Mouse (Mus musculus) urinary bladder, postnatal 25 days (tissue): ENCODE data around the gene Rph3a.
"Not testable (repeated sequence)": the region's sequence is repeated elsewhere in the genome, so short reads cannot be mapped to it uniquely, and the experiment has no call there.

ENCODE experiments used
- DNase-seq: peaks from one replicate; pipeline ENCODE4 v3.0.0; 2022; ENCODE audit warnings: low spot score

Rph3a gene

DNA sequence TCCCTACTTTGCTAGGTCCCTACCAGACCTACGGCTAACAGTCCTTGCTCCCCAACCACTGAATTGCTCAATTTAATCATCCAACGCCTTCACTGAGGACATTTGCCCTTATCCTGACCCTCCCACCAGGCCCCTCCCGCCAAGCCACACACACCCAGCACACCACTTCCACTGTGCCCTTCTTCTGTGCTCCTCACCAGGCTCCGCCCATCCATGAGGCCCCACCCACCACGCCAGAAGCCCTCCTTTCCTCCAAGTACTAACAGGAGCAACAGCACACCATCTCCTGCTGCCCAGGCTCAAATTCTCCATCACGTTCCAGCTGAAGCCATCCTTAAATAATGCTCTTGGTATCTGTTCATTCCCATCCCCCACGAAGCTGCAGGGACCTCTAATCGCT lies 35.4 kb downstream of the Rph3a start:
- DNase-seq, result no peak

DNA sequence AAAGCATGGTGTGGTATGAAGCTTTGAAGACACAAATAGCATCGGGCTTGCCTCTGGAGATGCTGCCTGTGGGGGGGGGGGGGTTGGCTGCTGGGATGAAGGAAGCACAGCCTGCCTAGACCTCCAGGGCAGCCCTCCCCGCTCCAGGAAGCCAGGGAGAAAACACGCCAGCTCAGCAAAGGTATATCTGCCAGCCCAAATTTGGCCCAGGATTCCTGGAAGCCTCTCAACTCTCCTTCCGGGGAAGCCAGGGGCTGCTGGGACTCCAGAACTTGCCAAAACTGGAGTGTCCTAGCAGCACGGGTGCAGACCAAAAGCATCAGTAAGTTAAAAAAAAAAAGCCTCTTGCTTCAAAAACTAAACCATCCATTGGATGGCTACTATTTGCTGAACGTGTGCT lies 37.6 kb downstream of the Rph3a start:
- DNase-seq, result no peak

DNA sequence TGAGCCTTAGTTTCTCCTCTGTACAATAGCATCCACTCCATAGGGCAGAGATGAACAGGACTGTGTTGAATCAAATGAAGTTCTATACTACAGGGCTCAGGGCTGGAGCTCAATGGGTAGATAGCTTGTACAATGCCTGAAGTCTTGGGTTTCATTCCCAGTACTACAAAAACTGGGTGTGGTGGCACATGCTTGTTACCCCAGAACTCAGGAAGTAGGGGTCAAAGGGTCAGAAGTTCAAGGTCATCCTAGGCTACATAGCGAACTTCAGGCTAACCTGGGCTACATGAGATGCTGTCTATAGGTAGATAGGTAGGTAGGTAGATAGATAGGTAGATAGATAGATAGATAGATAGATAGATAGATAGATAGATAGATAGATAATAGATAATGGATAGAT lies 38.6 kb downstream of the Rph3a start:
- DNase-seq, result no peak

DNA sequence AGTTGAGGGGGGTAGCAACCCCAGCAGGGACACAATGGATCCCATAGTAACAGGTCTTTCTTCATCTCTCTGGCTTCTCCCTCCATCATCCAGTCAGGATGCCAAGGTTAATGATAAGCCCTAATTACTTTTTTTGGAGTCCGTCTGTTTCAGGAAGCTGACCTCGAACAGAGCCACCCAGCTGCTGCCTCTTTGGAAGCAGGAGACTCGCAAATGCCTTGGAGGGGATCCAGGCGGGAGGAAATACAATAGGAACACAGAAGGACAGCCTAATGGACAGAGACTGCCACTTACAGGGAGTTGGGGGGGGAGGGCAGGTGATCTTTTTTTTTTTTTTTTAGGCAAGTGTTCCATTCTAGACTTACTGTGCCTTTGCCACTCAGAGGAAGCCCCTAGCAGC lies 40.2 kb downstream of the Rph3a start:
- DNase-seq, result no peak

GRCm38 (mm10) chr5:120968799-120969198 lies 41.1 kb downstream of the Rph3a start:
- no peak for DNase-seq

- no peak for DNase-seq
Measured at GRCm38 (mm10) chr5:120968134-120968532, 41.8 kb downstream of the Rph3a start.

DNA sequence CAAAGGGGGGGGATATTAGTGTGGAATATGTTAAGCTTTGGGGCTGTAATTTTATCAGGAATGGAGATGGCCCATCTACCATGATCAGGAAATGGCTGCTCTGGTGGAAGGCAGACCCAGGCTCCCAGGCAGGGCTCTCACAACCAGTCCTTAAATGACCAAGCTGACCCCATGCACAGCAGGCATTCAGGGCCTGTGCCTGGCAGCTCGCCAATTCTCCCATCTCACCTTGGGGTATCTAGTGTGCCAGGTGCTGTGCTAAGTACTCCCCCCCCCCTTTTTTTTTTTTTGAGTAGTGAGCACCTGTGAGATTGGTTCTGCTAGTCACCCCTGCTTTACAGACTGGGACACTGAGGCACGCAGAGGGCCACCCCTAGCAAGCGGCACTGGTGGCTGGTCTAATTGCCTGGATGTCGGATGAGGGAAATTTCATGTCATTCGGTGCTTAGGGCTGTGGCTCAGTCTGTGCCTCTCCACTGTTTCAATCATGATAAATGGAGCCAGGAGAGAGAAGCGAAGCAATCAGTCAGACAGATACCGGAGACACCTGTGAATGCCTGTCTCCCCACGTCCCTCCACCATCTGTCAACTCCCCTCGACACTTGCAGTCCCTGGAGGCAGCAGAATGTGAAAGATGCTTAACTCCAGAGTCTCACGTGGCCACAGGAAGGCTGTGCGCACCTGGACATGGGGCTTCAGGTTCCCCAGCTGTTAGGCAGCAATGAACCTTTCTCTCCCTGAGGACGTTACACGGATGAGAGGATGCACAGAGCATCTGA lies 42.3 kb downstream of the Rph3a start:
- DNase-seq, result no peak

GRCm38 (mm10) chr5:120966894-120967293 lies 43.0 kb downstream of the Rph3a start:
- DNase-seq, result no peak

DNA sequence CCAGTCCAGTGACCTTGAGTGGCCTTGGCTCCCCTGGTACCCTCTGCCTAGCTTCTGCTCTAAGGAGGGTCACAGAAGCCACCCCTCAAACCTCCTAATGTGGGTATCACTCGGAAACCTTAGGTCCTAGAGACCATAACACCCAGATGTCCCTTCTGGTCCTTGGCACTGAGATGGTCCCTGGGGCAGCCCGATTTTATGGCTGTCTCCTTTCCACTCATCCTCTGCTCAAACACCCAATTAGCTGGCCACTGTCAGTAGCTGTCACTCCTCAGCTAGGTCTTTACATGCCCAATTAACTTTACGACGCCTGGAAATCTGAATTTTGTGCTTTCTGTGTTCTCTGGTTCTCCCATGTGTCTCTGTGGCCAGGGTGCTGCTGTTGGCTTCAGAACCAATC lies 43.7 kb downstream of the Rph3a start:
- DNase-seq, result no peak

- DNase-seq, result no peak
Measured at GRCm38 (mm10) chr5:120961004-120961403, 48.9 kb downstream of the Rph3a start.

DNA sequence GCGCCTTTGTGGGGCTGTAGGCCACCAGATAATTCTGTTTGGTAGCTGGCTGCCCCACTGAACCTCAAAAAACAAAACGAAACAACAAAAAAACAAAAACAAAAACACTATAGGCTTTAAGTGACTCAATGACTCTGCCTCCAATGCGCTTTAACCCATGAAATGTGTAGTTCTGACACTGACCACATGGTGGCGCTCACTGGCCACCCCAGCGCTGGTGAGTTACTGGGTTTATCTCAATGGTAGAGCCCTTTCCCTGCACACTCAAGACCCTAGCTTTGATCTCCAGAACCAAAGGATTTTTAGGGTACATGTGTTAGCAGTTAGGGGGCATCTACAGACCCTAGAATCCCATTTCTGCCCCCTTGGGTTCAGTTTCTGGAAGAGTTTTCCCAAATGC lies 55.9 kb downstream of the Rph3a start:
- no peak for DNase-seq

DNA sequence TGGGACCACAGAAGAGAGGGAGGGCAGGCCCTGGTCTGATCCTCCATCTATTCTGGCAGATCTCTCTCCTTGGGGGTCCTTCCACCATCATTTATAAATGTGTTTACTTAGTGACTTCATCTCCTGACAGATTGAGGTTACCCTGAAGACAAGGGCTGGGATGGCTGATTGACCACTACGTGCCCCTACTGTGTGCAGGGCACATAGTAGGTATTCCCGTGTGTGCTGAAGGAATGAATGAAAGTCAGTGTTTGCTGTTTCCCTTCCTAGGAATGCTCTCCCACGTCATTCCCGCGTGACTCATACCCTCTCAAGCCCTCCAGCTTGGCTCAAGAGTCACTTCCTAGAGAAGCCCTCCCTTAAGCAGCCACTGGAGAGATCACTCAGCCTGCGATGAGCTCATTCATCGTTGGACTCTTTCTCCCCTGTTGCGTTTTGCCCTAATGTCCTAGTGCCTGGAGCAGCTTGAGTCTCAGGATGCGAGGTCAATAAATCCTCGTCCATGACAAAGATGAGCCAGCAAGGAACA lies 57.6 kb downstream of the Rph3a start:
- no peak for DNase-seq

- no peak for DNase-seq
Measured at GRCm38 (mm10) chr5:120942076-120942475, 67.8 kb downstream of the Rph3a start.

- no peak for DNase-seq
Measured at GRCm38 (mm10) chr5:120938586-120938985, 71.3 kb downstream of the Rph3a start.

DNA sequence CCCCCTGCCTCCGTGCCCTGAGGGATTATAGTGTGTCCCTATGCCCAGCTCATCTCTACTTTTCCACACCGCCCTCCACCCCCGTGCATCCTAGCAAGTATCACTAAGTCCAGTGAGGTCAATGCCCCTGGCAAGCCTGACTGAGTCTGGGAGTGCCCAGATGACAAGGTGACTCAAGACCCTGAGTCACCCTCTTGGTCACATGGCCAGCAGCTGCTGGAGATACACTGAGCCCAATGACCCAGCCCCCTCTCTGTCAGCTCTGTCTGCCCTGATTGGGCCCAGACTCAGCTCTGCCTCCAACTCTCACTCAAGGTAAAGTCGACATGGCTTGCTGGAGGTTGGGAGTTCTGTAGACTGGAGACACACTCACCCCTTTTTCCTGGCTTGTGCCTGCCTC lies 72.1 kb downstream of the Rph3a start:
- no peak for DNase-seq

- no peak for DNase-seq
Measured at GRCm38 (mm10) chr5:120933966-120934365, 75.9 kb downstream of the Rph3a start.

DNA sequence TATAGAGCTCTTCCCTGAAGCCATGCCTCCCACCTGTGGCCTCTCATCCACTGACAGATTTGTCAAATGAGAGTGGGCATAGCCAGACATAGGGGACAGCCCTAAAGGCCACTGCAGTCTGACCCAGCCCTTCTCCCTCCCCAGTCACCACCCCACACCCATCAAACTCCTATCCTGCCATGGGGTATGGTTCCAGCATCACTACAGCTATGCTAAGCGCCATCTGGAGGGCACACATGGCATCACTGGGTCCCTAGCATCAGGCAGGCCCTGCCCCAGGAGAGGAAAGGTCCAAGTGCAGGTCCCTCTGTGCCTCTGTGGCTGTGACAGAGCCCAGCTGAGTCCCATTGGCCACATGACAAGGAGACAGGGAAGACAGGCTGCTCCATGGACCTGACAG lies 82.9 kb downstream of the Rph3a start:
- DNase-seq, result no peak

DNA sequence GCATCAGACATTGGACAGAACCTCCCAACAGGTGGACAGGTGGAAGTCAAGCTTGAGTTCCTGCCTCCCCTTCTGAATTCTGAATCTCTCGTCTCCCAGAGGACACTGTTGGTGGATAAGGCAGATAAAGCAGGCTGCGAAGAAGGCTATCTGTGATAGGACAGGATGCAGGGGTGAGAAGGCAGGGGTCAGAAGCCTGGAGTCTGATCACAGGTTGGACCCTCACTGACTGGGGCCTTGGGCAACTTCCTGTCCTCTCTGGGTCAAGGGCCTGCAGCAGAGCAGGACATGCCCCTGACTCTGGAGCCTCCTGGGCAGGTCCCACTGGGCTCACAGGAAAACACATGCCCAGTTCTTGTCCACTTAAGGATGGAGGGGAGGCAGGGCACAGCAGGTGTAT lies 83.6 kb downstream of the Rph3a start:
- not testable (repeated sequence) for DNase-seq

DNA sequence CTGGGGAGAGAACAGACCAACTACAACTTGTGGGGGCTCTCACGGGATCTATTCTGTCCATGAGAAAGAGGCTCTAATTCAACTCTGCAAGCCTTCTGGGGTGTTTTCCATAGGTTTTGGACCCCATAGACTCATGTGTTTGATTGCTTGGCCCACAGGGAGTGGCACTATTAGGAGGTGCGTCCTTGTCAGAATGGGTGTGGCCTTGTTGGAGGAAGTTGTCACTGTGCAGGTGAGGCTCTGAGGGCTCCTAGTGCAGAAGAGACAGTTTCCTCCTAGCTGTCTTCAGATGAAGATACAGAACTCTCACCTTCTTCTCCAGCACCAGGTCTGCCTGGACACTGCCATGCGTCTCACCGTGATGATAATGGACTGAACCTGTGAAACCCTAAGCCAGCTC lies 85.4 kb downstream of the Rph3a start:
- DNase-seq, result not testable (repeated sequence)

DNA sequence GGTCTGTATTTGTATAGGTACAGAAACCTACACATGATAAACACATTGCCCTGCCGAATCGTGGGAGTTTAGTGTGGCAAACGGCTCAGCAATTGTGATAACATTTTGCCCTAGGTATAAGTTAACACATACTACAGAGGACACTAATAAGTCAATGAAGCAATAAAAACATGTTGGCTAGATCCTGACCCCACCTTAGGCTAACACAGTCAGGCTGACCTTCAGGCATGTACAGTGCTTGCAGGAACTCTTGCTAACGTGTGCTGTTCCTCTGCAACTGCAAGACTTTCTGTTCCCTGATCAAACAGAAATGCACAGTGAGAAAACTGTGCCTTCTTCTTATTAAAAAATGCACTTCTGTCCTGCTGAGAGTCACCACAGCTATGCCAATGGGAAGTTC lies 85.9 kb downstream of the Rph3a start:
- DNase-seq, result no peak

DNA sequence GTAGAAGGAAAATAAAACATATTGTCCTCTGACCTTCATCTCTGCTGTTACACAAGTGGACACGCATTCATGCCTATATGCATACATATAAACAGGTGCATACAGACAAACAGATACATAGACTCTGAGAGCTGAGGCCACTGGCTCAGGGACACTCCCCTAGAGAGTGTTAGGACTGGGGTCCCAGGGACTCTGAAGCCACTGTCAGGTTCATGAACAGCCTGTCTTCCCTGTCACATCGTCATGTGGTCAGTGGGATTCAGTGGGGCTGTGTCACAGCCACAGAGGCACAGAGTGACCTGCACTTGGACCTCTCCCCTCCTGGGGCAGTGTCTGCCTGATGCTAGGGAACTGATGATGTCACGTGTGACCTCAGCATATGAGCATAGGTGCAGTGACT lies 89.6 kb downstream of the Rph3a start:
- DNase-seq, result no peak

- not testable (repeated sequence) for DNase-seq
Measured at GRCm38 (mm10) chr5:120919156-120919935, 90.5 kb downstream of the Rph3a start.

DNA sequence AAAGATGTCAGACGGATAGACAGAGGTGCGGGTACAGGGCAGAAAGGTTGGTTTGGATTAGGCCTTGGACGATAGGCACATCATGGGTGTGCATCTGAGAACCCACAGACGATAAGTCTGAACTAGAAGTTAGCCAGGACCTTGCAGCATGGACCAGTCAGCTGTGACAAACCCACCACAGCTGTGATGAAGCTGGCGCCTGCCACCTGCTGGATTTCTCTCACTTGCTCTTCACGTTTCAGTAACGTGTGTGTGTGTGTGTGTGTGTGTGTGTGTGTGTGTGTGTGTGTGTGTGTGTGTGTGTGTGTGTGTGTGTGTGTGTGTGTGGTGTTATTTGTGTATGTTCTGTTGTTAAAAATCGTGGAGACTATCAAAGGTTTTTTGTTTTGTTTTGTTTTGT lies 95.7 kb downstream of the Rph3a start, which contains the start of gene Oas1d:
Gene Oas1d, plus strand, starts transcription at position 333 of the 400 bp plus-strand sequence.
- DNase-seq, result not testable (repeated sequence)
